Mouse (Mus musculus) olfactory bulb, adult 2 months (tissue): ENCODE results near the gene Igf2bp3. TPM values are rescaled to one million over a fixed set of nuclear protein-coding genes. Genes with fewer than 3 reads are reported as not detected.

Experiments used
- H3K27ac ChIP-seq: fragments of 200-500 bp; 2 replicates; pipeline ENCODE4 v1.5.1; 2012; ENCODE audit warnings: low read depth, low read length; ENCODE audit not compliant: insufficient read depth
- H3K4me1 ChIP-seq: fragments of 200-500 bp; 2 replicates; pipeline ENCODE4 v1.6.1; 2012; ENCODE audit warnings: low read length; ENCODE audit not compliant: control insufficient read depth, insufficient read depth
- H3K4me3 ChIP-seq: fragments of 200-500 bp; 2 replicates; pipeline ENCODE4 v1.5.1; 2012; ENCODE audit warnings: mild to moderate bottlenecking, low read depth, low read length, moderate library complexity; ENCODE audit not compliant: insufficient read depth
- CTCF ChIP-seq: fragments of 200-500 bp; IDR thresholded peaks from 2 replicates; pipeline ENCODE4 v1.5.1; 2012; ENCODE audit warnings: low read depth, mild to moderate bottlenecking, low read length, moderate library complexity; ENCODE audit not compliant: insufficient read depth
- POLR2A ChIP-seq: fragments of 200-500 bp; IDR thresholded peaks from 2 replicates; pipeline ENCODE4 v1.6.1; 2012; ENCODE audit warnings: mild to moderate bottlenecking, low read depth, low read length, moderate library complexity; ENCODE audit not compliant: insufficient read depth
- WGBS: fragments of 180-500 bp; shearing (Covaris S2); methylation state at CpG from one replicate; pipeline ENCODE4 v1.1.7; 2018; 5-methylcytosine and 5-hydroxymethylcytosine counted together
- polyA plus RNA-seq: library from polyadenylated mRNA; stranded (reverse); fragments of >200 nt; gene quantifications from 2 replicates; pipeline ENCODE4 v1.2.4, GENCODE M21; 2012; ENCODE audit warnings: low replicate concordance; ENCODE audit not compliant: missing spikeins, insufficient read depth, insufficient read length

Igf2bp3 gene
- polyA plus RNA-seq, 1 experiment: not detected

- Histone ChIP-seq H3K27ac (no peak overlapping the region), H3K4me3 (no peak overlapping the region), H3K4me1 (no peaks in the 10 kb centered on the region)
- TF ChIP-seq CTCF (no peak), POLR2A (no peak)
Measured at GRCm38 (mm10) chr6:49189363-49189762, 25.4 kb downstream of the Igf2bp3 start.

GRCm38 (mm10) chr6:49187299-49187698 lies 27.5 kb downstream of the Igf2bp3 start:
- TF ChIP-seq CTCF: no peak
- TF ChIP-seq POLR2A: no peak
- Histone ChIP-seq H3K4me3 (no peak overlapping the region), H3K27ac (no peak overlapping the region), H3K4me1 (no peaks in the 10 kb centered on the region)
- 92% methylated on average over 7 of the region's 7 CpGs for WGBS

- WGBS: 86% methylated on average over 5 of the region's 5 CpGs
- TF ChIP-seq CTCF (no peak), POLR2A (no peak)
- Histone ChIP-seq H3K27ac (no peak overlapping the region), H3K4me3 (no peak overlapping the region), H3K4me1 (no peaks in the 10 kb centered on the region)
Measured at GRCm38 (mm10) chr6:49176018-49176417, 38.7 kb downstream of the Igf2bp3 start.

- Histone ChIP-seq H3K4me3 (no peak overlapping the region), H3K4me1 (no peaks in the 10 kb centered on the region), H3K27ac (no peak overlapping the region)
- TF ChIP-seq POLR2A (no peak), CTCF (no peak)
Measured at GRCm38 (mm10) chr6:49174616-49175015, 40.1 kb downstream of the Igf2bp3 start.

GRCm38 (mm10) chr6:49173674-49174073 lies 41.1 kb downstream of the Igf2bp3 start:
- 86% methylated on average over 4 of the region's 4 CpGs for WGBS
- Histone ChIP-seq H3K4me3 (no peak overlapping the region), H3K4me1 (no peaks in the 10 kb centered on the region), H3K27ac (no peak overlapping the region)
- no peak for TF ChIP-seq POLR2A
- TF ChIP-seq CTCF: no peak

- WGBS: 81% methylated on average over 7 of the region's 7 CpGs
- Histone ChIP-seq H3K4me3 (no peak overlapping the region), H3K27ac (no peak overlapping the region), H3K4me1 (no peaks in the 10 kb centered on the region)
- TF ChIP-seq CTCF (no peak), POLR2A (no peak)
Measured at GRCm38 (mm10) chr6:49173265-49173664, 41.5 kb downstream of the Igf2bp3 start.

GRCm38 (mm10) chr6:49171216-49171615 lies 43.5 kb downstream of the Igf2bp3 start:
- no peak for TF ChIP-seq POLR2A
- no peak for TF ChIP-seq CTCF
- WGBS: 96% methylated on average over 5 of the region's 5 CpGs
- Histone ChIP-seq H3K4me3 (no peak overlapping the region), H3K27ac (no peak overlapping the region), H3K4me1 (no peaks in the 10 kb centered on the region)

GRCm38 (mm10) chr6:49168648-49169047 lies 46.1 kb downstream of the Igf2bp3 start:
- no peak overlapping the region for H3K4me3 ChIP-seq
- TF ChIP-seq CTCF (no peak), POLR2A (no peak)
- no peaks in the 10 kb centered on the region for H3K4me1 ChIP-seq
- WGBS: 67% methylated on average over 3 of the region's 3 CpGs
- H3K27ac ChIP-seq: no peak overlapping the region

- TF ChIP-seq CTCF: no peak
- TF ChIP-seq POLR2A: no peak
Measured at GRCm38 (mm10) chr6:49167406-49167805, 47.4 kb downstream of the Igf2bp3 start.

GRCm38 (mm10) chr6:49166318-49166717 lies 48.4 kb downstream of the Igf2bp3 start:
- TF ChIP-seq CTCF (no peak), POLR2A (no peak)
- Histone ChIP-seq H3K4me1 (no peaks in the 10 kb centered on the region), H3K4me3 (no peak overlapping the region), H3K27ac (no peak overlapping the region)
- WGBS: 76% methylated on average over 8 of the region's 8 CpGs

More at GRCm38 (mm10) chr6:49167406-49167805, 47.4 kb downstream of the Igf2bp3 start:
- no peak overlapping the region for H3K27ac ChIP-seq
- H3K4me3 ChIP-seq: no peak overlapping the region
- 46% methylated on average over 4 of the region's 4 CpGs for WGBS
- no peaks in the 10 kb centered on the region for H3K4me1 ChIP-seq
